Mouse (Mus musculus) mouse trophoblast stem cell (cell line): ENCODE measurements around the gene Pold3.

Experiments used
- in situ Hi-C, 2 experiments: fragments of 300-500 bp; cut with MseI, MboI; formaldehyde crosslinking; loops; 2 replicates in 1 of 2; 3 replicates in 1 of 2; pipeline ENCODE4 v1.15.1; 2025

Gene Pold3

DNA sequence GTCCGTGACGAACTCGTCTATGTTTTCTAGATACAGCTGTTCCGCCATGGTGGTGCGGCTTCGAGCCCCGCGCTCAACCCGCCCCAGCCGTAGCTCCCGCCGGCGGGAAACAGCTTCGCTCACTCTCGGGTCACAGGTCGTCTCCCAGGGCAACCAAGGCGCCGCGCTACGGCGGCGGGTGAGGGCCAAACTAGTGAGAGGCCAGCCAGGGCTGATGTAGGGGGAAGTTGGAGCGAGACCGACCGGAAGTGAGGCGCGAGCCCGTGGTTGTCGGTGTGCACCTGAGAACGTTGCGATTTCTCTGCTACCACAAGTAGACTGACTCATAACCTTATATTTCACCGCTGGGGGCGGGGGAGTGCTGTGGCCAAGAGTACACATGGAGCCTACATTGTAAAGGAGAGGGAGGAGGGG, at the start of gene Pold3:
Gene Pold3, minus strand, starts transcription at position 190 of the 414 bp plus-strand sequence.
- in situ Hi-C loops = no loop called here

DNA sequence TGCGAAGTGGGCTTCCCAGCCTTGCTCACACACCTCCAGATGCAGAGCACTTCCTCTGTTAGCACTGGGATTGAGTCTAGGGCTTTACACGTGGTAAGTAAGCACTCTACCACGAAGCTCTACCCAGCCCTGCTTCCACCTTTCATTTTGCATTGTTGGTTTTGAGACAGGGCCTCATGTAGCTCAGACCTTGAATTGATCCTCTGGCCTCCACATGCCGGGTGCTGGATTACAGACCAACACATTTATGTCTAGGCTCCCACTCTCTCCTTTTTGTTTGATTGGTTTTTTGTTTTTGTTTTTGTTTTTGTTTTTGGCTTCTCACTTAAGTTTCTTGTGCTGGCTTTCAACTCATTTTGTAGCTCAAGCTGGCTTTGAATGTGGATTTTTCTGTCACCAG, 49.4 kb upstream of the Pold3 start:
- in situ Hi-C loops = no loop called here

DNA sequence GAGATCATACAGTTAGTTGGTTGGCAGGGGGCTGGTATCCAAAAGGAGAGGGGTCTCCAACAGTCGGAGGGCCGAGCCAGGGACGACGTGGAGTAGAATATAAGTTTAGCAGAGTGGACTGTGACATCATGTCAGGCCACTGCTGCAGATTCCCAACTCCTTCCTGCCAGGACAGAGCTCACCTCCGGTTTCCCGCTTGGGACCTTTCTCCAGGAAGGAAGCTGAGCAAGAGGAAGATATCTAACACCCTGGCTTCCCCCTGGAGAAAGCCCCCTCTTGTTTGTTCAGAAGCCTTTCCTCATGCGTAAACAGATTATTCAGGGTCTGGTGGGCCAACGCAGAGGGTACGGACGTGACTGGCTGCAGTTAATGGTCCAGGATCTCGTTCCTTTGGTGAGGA, 47.3 kb upstream of the Pold3 start:
- in situ Hi-C loops = no loop called here

GRCm38 (mm10) chr7:100163506-100163905, 42.1 kb upstream of the Pold3 start:
- in situ Hi-C loops = no loop called here

GRCm38 (mm10) chr7:100160006-100160405, 38.6 kb upstream of the Pold3 start:
- in situ Hi-C loops = no loop called here

DNA sequence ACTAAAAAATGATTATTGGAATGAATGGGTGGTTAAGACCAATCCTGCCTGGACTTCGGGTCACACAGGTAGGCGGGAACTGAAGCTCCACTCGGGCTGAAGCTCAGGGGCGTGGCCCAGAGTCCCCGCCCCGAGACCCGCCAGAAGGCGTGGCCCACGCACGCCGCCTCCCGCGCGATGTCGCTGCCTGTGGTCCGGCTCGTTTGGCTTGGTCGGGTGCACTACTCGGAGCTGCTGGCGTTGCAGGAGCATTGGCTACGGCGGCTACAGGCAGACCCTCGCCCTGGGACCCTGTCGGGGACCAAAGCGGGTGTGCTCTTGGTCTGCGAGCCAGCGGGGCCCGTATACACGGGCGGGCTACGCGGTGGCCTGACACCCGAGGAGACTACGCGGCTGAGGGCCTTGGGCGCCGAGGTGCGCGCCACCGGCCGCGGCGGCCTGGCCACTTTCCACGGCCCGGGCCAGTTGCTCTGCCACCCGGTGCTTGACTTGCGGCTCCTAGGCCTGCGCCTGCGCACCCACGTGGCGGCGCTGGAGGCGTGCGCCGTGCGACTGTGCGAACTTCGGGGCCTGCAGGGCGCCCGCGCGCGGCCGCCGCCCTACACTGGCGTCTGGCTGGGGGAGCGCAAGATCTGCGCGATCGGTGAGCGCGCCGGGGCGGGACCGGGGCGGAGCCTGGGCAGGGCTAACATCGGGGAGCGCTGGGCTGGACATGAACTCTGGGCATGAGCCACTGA, 37.9 kb upstream of the Pold3 start, which contains the start of gene Lipt2:
Gene Lipt2, plus strand, starts transcription at position 173 of the 737 bp plus-strand sequence.
- in situ Hi-C loops = no loop called here

- in situ Hi-C loops = no loop called here
Observed at GRCm38 (mm10) chr7:100157669-100158068, 36.3 kb upstream of the Pold3 start.

- in situ Hi-C loops = no loop called here
Observed at GRCm38 (mm10) chr7:100150626-100151025, 29.3 kb upstream of the Pold3 start.

DNA sequence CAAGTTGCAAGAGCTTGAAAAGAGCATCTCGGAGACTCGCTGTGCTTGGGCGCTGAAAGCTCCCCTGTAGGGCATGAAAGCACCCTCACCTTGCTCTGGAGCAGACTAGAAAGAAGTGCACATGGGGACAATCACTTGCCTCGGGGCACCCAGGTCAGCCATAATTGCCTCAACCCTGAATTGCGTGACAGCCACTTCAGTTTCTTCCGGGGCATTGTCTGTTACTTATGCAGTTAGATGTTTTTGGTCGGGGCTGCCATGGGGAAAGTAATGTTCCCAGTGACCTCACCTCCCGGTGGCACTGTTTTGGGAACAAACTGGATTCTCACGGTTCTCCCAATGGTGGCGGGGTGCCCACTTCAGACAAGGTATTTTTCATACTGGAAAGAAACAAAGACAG, 28.7 kb upstream of the Pold3 start:
- in situ Hi-C loops = no loop called here

- in situ Hi-C loops = no loop called here
Observed at GRCm38 (mm10) chr7:100148586-100148985, 27.2 kb upstream of the Pold3 start.

DNA sequence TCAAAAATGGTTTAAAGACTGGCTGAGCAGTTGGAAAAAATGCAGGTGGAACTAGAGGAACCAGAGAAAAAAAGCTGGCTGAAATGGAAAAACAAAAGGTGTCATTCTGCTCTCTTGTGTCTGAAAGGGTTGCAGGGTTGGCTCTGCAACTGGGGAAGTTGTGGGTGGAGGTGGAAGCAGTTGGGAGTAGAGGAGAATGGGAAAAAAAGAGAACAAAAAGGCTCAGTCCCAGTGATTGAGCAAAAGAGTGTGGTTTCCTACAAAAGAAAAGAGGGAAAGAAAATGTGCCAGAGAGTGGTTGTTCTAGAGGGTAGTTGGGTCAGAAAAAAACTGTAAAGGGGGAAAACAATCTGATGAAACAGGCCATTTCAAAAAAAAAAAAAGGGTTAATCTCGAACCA, 19.2 kb upstream of the Pold3 start:
- in situ Hi-C loops = no loop called here

GRCm38 (mm10) chr7:100138075-100138474, 16.7 kb upstream of the Pold3 start:
- in situ Hi-C loops = no loop called here

DNA sequence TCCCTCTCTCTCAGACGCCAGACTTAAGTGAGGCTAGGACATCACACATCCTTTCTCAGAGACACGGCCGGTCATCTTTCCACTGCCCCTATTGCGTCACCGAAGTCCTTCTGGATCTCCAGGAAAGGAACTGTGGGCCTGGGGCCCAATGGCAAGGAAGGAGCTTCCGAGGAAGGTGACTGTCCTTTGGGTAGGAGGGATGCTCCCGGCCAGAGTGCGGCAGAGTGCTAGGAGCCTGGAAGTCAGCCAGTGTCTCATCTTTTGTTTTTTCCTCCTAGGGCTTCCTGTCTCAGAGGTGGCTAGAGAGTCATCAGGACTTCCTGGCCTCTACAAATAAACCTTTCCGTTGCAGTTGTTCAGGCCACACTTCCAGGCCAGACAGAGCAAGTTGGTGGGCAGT, 15.7 kb upstream of the Pold3 start:
- in situ Hi-C loops = no loop called here

DNA sequence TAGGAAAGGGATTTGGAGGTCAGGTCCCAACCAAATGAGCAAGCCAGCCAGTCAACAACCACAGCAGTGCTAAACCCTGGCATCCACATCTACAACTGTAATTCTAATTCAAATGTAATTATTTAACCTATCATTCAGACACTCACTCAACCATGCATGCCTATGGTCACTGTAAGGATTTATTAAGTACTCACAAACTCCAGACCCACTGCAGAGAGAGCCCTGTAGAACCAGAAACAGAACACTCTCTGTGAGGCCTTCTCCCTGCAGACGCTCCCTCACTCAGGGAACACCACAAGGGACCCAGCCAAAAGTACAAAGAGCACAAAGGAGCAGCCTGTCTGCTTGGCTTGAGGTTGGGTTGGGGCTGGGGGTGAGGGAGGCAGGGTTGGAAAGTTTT, 11.0 kb upstream of the Pold3 start:
- in situ Hi-C loops = no loop called here

- in situ Hi-C loops = no loop called here
Observed at GRCm38 (mm10) chr7:100130592-100130991, 9.2 kb upstream of the Pold3 start.

DNA sequence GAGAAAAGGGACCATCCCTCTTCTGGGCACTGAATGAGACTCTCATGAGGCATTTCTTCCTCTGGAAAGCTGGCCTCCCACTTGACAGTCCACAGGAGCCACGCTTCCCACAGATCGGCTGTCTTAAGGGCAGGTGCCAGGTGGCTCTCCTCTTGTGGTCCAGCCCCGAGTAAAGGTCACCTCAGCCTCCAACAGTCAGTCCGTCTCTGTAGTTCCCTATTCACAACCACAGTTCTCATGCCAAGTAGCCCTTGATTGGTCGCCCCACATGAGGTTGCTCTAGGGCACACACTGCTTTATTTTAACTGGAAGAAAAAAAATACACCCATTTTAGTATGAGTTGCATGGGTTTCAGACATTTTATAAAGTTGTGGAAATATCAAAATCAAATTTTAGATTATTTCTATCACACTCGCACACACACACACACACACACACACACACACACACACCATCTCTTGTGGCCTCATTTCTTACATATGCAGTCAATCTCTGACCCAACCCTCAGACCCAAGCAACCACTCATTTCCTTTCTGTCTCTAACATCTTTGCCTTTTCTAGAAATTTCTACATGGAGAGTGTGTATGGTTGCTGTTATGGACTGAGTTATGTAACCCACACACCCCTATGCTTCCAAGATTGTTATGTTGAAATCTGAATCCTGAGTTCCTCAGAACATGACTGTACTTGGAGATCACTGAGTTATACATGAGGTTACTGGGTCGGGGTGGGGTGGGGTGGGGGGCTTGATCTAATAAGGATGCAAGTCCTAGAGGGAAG, 7.1 kb upstream of the Pold3 start:
- in situ Hi-C loops = no loop called here

- in situ Hi-C loops = no loop called here
Observed at GRCm38 (mm10) chr7:100126514-100126913, 5.1 kb upstream of the Pold3 start.

- in situ Hi-C loops = no loop called here
Observed at GRCm38 (mm10) chr7:100125166-100125565, 3.8 kb upstream of the Pold3 start.

DNA sequence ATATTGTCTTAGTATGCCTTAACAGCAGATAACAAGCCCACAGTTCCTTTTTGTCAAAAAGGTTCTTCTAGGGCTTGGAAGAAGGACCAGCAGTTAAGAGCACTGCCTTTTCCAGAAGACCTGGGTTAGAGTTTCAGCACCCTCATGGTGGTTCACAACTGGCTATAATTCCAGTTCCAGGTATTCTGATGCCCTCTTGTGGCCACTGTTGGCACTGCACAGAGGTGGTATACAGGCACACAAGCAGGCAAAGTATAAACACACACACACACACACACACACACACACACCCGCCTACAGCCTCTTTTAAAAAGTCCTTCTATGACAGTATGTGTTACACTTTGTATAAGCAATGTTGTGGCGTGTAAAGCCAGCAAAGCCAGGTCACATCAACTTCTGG, 2.8 kb upstream of the Pold3 start:
- in situ Hi-C loops = no loop called here

DNA sequence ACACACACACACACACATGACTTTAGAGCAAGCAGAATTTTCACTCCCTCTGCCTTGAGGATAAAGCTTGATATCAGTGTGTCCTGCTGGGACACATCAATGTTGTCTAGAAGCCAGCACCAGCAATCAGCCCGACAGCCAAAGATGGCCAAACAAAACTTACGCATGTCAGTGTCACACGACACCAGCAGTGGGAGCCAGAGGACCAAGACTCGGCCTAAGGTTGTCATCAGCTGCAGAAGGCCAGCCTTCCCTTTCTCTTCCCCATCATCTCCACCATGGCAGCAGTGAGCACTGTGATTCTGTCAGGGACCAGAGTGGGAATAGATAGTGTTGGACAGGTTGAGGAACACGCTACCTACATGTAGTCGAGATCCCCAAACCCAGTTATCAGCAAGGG, 2.1 kb upstream of the Pold3 start:
- in situ Hi-C loops = no loop called here

- in situ Hi-C loops = no loop called here
Observed at GRCm38 (mm10) chr7:100120791-100121261, 539 bp downstream of the Pold3 start.

- in situ Hi-C loops = no loop called here
Observed at GRCm38 (mm10) chr7:100114279-100114678, 7.1 kb downstream of the Pold3 start.

DNA sequence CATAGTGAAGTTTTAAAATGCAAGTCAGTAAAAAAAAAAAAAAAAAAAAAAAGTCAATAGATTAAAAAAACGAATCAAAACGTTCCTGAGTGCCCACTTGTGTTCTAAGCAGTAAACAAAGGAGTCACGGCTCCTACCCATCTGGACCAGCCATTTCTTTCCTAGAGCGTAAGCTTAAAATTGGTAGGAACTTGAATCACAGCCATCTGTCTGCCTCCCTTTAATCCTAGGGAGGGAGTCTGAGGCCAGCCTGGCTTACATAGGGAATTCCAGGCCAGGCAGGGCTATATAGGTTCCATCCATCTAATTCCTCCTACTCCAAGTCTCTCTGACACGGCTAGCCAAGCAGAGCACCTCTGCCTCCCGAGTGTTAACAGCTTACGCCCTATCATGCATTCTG, 7.5 kb downstream of the Pold3 start:
- in situ Hi-C loops = no loop called here
